Mouse (Mus musculus) midbrain, embryonic 13.5 days (tissue): ENCODE measurements around the gene Fitm1. TPM values are rescaled to one million over a fixed set of nuclear protein-coding genes. Genes with fewer than 3 reads are reported as not detected.
A peak's percentile ranks its signal among the peaks of the same experiment; 100 is the strongest.

Source experiments
- ATAC-seq: fragments of 200-750 bp; cut with Nextera tagmentation; 2 replicates; pipeline ENCODE4 v1.8.0; 2017; ENCODE audit warnings: mild to moderate bottlenecking, moderate TSS enrichment, moderate library complexity
- H3K27ac ChIP-seq: fragments of 300-500 bp; sonication (generic); 2 replicates; pipeline ENCODE4 v1.5.1; 2015; ENCODE audit warnings: inconsistent platforms, mild to moderate bottlenecking, moderate library complexity
- H3K27me3 ChIP-seq: fragments of 300-500 bp; sonication (generic); 2 replicates; pipeline ENCODE4 v1.6.1; 2015; ENCODE audit warnings: mild to moderate bottlenecking, inconsistent platforms
- H3K36me3 ChIP-seq: fragments of 300-500 bp; sonication (generic); 2 replicates; pipeline ENCODE4 v1.6.1; 2015; ENCODE audit warnings: mild to moderate bottlenecking, inconsistent platforms
- H3K4me1 ChIP-seq: fragments of 300-500 bp; sonication (generic); replicated peaks from 2 replicates; pipeline ENCODE4 v1.6.1; 2015; ENCODE audit warnings: inconsistent platforms
- H3K4me2 ChIP-seq: fragments of 300-500 bp; sonication (generic); replicated peaks from 2 replicates; pipeline ENCODE4 v1.6.1; 2015; ENCODE audit warnings: moderate library complexity, mild to moderate bottlenecking, inconsistent platforms
- H3K4me3 ChIP-seq: fragments of 300-500 bp; sonication (generic); replicated peaks from 2 replicates; pipeline ENCODE4 v1.5.1; 2015; ENCODE audit warnings: mild to moderate bottlenecking, inconsistent platforms
- H3K9ac ChIP-seq: fragments of 300-500 bp; sonication (generic); replicated peaks from 2 replicates; pipeline ENCODE4 v1.6.1; 2015; ENCODE audit warnings: mild to moderate bottlenecking, inconsistent platforms
- H3K9me3 ChIP-seq: fragments of 300-500 bp; sonication (generic); 2 replicates; pipeline ENCODE4 v1.6.1; 2016; ENCODE audit warnings: mild to moderate bottlenecking, inconsistent platforms
- WGBS: fragments of 180-500 bp; shearing (Covaris S2); methylation state at CpG from one replicate; pipeline ENCODE4 v1.1.7; 2015; 5-methylcytosine and 5-hydroxymethylcytosine counted together
- polyA plus RNA-seq: library from polyadenylated mRNA; unstranded; fragments of >200 nt; fragmentation: Nextera tagmentation; extraction: Ambion mirVana; gene quantifications from 2 replicates; pipeline ENCODE4 v1.2.1, GENCODE M21; 2015

The Fitm1 gene
- polyA plus RNA-seq, 1 experiment from 2014 or later: not detected

DNA sequence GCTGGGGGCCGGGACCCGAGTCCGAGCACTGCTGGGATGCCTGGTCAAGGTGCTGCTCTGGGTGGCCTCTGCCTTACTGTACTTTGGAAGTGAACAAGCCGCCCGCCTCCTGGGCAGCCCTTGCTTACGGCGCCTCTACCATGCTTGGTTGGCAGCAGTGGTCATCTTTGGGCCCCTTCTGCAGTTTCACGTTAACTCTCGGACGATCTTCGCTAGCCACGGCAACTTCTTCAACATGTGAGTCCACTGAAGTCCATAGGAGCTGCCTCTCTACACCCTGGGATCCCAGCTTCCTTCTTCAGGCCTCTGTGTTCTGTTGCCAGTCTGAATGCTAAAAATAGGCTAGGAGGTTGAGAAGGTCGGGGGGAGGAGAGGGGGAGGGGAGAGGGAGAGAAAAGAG, 294 bp downstream of the Fitm1 start:
- Histone ChIP-seq H3K9ac (no peak overlapping the region), H3K27me3 (no peaks in the 10 kb centered on the region), H3K4me2 (no peak overlapping the region), H3K27ac (no peak overlapping the region), H3K9me3 (no peaks in the 10 kb centered on the region), H3K4me3 (no peak overlapping the region), H3K4me1 (peaks cover 20% of the 10 kb centered on the region), H3K36me3 (peaks cover 14% of the 10 kb centered on the region)
- ATAC-seq: no peak
- WGBS: 77% methylated on average over 13 of the region's 13 CpGs

DNA sequence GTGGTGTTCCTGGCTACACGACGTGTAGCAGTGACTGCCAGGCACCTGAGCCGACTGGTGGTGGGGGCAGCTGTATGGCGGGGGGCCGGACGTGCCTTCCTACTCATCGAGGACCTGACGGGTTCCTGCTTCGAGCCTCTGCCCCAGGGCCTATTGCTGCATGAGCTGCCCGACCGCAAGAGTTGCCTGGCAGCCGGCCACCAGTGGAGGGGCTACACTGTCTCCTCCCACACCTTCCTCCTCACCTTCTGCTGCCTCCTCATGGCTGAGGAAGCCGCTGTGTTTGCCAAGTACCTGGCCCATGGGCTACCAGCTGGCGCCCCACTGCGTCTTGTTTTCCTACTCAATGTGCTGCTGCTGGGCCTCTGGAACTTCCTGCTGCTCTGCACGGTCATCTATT, 959 bp downstream of the Fitm1 start:
- peaks cover 20% of the 10 kb centered on the region for H3K4me1 ChIP-seq
- H3K27me3 ChIP-seq: no peaks in the 10 kb centered on the region
- no peaks in the 10 kb centered on the region for H3K9me3 ChIP-seq
- H3K27ac ChIP-seq: no peak overlapping the region
- 85% methylated on average over 16 of the region's 16 CpGs for WGBS
- H3K36me3 ChIP-seq: peaks cover 17% of the 10 kb centered on the region
- H3K4me2 ChIP-seq: no peak overlapping the region
- H3K9ac ChIP-seq: no peak overlapping the region
- H3K4me3 ChIP-seq: no peak overlapping the region
- no peak for ATAC-seq

DNA sequence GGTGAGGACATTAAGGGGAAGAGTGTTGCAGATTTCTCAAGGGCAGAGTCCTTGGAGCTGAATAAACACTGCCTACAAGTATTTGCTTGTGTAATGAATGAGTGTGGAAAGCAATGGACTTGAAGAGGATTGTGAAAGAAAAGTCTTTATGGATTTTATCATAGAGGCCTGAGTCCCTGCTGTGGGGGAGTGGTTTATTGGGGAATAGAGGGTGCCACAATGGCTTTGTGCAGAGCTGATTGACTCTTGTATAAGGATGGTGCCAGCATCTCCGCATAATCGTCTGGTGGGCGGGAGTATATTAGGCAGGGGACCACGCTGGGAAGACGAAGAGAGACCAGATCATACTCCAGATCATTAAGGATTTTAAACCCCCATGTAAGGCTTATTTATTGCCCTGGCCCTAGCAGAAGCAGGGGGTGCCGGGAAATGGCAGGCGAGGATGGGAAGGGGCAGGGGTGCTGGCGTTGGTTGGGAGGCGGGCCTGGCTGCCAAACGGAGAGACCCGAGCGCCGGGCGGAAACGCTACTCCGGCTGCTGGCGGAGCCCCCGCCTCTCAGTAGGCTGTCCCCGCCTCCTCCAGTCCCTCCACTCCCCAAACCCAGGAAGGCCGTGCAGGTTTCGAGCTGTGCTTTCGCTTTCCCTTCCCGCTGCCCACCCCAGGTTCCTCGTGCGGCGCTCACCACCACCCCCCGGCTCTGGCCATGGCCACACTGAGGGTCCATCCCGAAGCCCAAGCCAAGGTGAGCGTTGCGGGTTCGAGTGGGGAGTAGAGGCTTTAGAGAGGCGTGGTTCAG, 2.7 kb downstream of the Fitm1 start, which contains the start of gene Psme1:
Psme1 (plus strand) TSS at position 253 of the 797 bp plus-strand sequence.
- Histone ChIP-seq H3K9me3 (no peaks in the 10 kb centered on the region), H3K27ac (peak within 1 kb of the TSS; percentile 86), H3K36me3 (peaks cover 21% of the 10 kb centered on the region), H3K9ac (peak within 1 kb of the TSS; percentile 81), H3K4me3 (peak within 1 kb of the TSS; percentile 53), H3K4me1 (peaks cover 20% of the 10 kb centered on the region), H3K27me3 (no peaks in the 10 kb centered on the region), H3K4me2 (peak within 1 kb of the TSS; percentile 88)
- ATAC-seq: peak; percentile 94
- under 1% methylated on average over 31 of the region's 32 CpGs for WGBS

DNA sequence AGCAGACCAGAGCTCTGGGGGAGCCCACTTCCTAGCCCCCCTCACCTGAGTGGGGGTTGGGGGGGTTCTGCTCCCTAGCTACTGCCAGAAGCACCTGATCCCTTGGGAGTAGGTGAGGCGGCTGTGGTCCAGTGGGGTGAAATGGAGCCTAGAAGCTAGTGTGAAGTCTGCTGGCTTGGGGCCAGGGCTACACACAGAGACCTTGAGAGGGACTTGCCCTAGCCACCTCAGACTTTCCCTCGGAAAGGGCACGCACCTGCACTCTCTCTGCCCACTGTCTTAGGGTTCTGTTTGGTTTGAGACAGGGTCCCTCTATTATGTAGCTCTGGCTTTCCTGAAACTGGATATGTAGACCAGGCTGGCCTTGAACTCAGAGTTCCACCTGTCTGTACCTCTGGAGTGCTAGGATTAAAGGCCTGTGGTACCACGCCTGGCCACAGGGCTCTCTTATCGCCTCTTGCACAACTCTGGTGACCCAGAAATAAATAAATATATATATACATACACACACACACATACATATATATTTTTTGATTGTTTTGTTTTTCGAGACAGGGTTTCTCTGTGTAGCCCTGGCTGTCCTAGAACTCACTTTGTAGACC, 3.4 kb downstream of the Fitm1 start:
- Histone ChIP-seq H3K4me1 (peaks cover 20% of the 10 kb centered on the region), H3K9me3 (no peaks in the 10 kb centered on the region), H3K4me3 (peak overlapping the region; percentile 53), H3K9ac (peak overlapping the region; percentile 81), H3K27ac (peak overlapping the region; percentile 86), H3K27me3 (no peaks in the 10 kb centered on the region), H3K4me2 (peak overlapping the region; percentile 88), H3K36me3 (peaks cover 21% of the 10 kb centered on the region)
- ATAC-seq: peak; percentile 55
- WGBS: 34% methylated on average over 6 of the region's 6 CpGs

DNA sequence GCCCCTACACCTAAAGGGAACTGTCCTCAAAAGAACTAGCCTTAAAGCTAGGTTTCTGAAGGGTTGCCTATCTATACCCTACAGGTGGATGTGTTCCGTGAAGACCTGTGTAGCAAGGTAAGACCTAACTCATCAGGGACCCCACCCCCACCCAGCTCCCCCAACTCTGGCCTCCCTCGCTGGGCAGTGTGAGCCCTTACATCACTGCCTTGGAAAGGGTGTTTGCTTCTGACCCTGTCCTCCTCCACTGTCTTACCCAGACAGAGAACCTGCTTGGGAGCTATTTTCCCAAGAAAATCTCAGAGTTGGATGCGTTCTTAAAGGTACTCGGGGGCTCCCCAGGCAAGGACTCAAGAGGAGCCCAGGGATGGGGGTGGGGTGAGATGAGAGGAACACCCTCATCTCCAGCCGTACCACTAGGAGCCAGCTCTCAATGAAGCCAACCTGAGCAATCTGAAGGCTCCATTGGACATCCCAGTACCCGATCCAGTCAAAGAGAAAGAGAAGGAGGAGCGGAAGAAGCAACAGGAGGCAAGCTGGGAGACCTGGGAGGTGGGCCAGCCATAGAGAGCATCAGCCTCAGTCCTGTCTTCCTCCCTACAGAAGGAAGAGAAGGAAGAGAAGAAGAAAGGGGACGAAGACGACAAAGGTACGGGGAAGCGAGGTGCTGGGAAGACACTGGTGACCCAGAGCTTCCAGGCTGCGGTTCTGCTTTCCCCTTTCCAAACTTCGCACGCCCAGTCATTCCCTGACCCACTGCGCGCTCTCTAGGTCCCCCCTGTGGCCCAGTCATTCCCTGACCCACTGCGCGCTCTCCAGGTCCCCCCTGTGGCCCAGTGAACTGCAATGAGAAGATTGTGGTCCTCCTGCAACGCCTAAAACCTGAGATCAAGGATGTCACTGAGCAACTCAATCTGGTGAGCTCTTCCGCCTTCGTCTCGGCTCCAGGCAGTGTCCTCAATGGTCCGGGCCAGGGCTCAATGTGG, 4.4 kb downstream of the Fitm1 start:
- 83% methylated on average over 23 of the region's 23 CpGs for WGBS
- H3K4me2 ChIP-seq: 0 out of 2 replicates have a peak overlapping the region, but pooled peaks have one; percentile 88

DNA sequence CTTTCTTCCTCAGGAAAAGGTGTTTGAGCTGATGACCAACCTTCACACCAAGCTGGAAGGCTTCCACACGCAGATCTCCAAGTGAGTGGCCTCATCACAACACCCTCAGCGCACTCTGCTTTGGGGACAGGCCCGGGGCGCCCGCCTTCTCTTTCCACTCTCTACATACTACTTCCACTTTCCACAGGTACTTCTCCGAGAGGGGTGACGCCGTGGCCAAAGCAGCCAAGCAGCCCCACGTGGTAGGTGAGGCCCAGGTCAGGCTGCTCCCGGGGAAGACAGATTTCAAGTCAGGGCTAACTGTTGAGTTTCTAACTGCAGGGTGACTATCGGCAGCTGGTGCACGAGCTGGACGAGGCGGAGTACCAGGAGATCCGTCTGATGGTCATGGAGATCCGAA, 5.3 kb downstream of the Fitm1 start:
- ATAC-seq: no peak
- Histone ChIP-seq H3K4me3 (no peak overlapping the region), H3K27ac (no peak overlapping the region), H3K9me3 (no peaks in the 10 kb centered on the region), H3K4me1 (peaks cover 32% of the 10 kb centered on the region), H3K36me3 (peaks cover 21% of the 10 kb centered on the region), H3K9ac (no peak overlapping the region), H3K27me3 (no peaks in the 10 kb centered on the region), H3K4me2 (no peak overlapping the region)
- 95% methylated on average over 16 of the region's 16 CpGs for WGBS

More for the DNA sequence above, 4.4 kb downstream of the Fitm1 start:
- Histone ChIP-seq H3K4me3 (no peak overlapping the region), H3K9me3 (no peaks in the 10 kb centered on the region), H3K27ac (no peak overlapping the region), H3K9ac (no peak overlapping the region), H3K36me3 (peaks cover 21% of the 10 kb centered on the region), H3K27me3 (no peaks in the 10 kb centered on the region), H3K4me1 (peaks cover 26% of the 10 kb centered on the region)
- no peak for ATAC-seq

DNA sequence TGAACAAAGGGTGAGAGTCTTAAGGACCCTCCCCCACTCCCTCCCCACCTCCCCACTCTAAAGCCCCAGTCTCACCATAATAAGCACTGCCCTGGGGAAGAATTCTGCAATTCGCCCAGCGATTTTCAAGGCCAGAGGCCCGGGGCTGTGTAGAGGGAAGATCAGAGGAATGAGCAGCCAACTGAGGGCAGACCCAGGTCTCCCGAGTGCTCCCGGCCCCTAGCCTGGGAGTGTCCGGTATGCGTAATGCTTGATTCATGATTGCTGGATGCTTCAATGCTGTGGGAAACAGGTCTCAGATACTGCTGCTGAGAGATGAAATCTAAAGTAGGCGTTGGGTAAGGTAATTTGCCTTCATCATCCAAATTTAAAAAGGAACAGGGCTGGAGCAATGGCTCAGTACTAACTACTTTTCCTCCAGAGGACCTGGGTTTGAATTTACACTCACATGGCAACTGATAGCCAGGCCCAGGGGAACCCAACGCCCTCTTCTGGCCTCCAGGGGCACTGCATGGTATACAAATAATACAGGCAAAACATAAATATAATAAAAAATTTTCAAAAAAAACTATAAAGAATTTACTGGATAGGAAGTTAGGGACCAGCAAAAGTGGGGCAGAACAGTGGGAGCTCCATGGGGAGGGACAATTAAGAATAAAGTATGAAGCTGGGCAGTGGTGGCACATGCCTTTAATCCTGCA, 6.7 kb downstream of the Fitm1 start:
- Histone ChIP-seq H3K27me3 (no peaks in the 10 kb centered on the region), H3K4me1 (peaks cover 32% of the 10 kb centered on the region), H3K4me3 (no peak overlapping the region), H3K27ac (no peak overlapping the region), H3K4me2 (no peak overlapping the region), H3K9ac (no peak overlapping the region), H3K36me3 (peaks cover 24% of the 10 kb centered on the region), H3K9me3 (no peaks in the 10 kb centered on the region)
- no peak for ATAC-seq
- 67% methylated on average over 9 of the region's 9 CpGs for WGBS

DNA sequence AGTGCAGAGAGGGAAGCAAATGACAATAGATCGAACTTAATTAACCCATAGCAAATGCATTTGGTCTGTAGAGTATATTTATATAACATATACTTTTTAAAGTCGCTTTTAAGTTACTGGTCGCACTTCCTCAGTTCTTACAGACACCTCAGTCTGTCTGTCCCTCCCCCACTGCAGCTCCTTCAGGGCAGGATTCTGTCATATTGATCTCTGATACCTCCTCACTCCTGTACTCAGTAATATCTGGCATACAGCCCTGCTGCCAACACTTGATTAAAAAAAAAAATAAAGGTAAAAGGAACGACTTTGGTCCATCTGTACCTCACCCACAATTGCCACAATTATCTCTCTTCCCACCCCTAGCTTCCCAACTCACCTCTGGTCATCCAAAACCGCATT, 8.9 kb downstream of the Fitm1 start:
- Histone ChIP-seq H3K4me2 (peak overlapping the region; percentile 65), H3K4me3 (peak overlapping the region; percentile 47), H3K27me3 (no peaks in the 10 kb centered on the region), H3K9ac (peak overlapping the region; percentile 72; the same call in 1 of the 2 replicates), H3K9me3 (no peaks in the 10 kb centered on the region), H3K27ac (no peak overlapping the region), H3K4me1 (peaks cover 20% of the 10 kb centered on the region), H3K36me3 (peaks cover 34% of the 10 kb centered on the region)
- WGBS: 38% methylated on average over 5 of the region's 5 CpGs
- ATAC-seq: no peak

DNA sequence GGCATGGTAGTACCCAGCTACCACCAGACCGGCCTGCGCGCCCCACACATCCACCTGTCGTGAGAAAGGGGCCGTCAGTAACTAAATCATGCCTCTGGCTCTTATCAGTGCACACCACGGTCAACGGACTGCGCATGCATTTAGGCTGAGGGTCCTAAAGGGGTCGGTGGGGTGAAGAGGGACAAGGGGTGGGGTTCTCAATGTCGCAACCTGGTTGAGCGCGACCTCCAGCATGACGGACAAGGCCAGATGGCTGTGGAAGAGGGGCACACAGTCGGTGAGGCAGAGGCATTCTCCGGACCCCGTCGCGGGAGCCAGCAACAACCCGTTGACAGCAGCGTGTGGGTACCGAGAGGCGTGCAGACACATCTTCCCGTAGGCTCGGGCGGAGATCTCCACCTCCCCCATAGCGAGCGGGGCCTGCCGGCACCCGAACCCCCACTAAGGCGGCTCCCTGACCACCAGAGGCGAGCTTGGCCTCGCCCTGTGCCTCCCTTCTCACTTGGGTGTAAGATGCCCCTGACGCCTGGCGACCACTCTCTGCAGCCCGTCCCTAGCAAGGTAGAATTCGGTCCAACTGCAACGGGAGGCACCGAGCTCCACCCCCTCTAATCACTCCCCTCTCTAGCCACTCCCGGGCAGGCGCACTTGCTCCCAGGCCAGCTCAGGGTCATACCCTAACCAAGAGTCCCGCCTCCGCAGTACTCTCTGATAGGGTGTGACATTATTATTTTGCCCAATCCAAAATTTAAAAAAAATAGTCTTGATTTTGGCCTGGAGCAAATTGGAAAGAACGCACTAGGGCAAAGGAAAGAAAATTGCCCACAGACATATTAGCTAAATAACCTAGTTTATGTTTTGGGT, 9.5 kb downstream of the Fitm1 start, which contains the start of gene Emc9:
Emc9 (minus strand) TSS at position 601 of the 864 bp plus-strand sequence.
- H3K4me2 ChIP-seq: peak within 1 kb of the TSS; percentile 65
- peak; percentile 72 for ATAC-seq
- H3K36me3 ChIP-seq: peaks cover 31% of the 10 kb centered on the region
- no peak within 1 kb of the TSS for H3K27ac ChIP-seq
- no peaks in the 10 kb centered on the region for H3K27me3 ChIP-seq
- peak within 1 kb of the TSS; percentile 72 for H3K9ac ChIP-seq
- H3K9me3 ChIP-seq: no peaks in the 10 kb centered on the region
- peaks cover 20% of the 10 kb centered on the region for H3K4me1 ChIP-seq
- peak within 1 kb of the TSS; percentile 47 for H3K4me3 ChIP-seq
- WGBS: 3% methylated on average over 43 of the region's 43 CpGs

DNA sequence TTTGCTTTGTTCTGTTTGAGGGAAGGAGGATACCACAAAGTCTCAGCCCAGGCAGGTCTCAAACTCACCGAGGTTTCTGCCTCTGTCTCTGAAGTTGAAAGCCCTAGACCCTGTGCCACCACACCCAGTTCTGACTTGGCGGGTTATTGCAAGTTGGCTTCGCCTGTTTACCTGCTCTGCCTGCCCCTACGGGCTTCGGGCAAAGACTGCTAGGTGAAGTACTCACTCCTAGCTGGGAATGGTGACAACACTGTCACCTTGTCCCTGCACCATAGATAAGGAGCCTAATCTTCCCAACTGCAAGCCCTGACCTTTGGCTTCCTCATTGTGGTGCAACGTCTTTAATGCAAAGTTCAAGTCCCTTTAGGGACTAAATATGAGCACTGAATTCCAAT, 10.1 kb downstream of the Fitm1 start:
- no peak for ATAC-seq

More for the DNA sequence above, 10.1 kb downstream of the Fitm1 start:
- H3K27ac ChIP-seq: no peak overlapping the region
- no peaks in the 10 kb centered on the region for H3K27me3 ChIP-seq
- no peaks in the 10 kb centered on the region for H3K9me3 ChIP-seq
- no peak overlapping the region for H3K4me3 ChIP-seq
- no peak overlapping the region for H3K4me2 ChIP-seq
- peaks cover 25% of the 10 kb centered on the region for H3K4me1 ChIP-seq
- 65% methylated on average over 6 of the region's 6 CpGs for WGBS
- H3K36me3 ChIP-seq: peaks cover 25% of the 10 kb centered on the region
- H3K9ac ChIP-seq: no peak overlapping the region
